Mouse (Mus musculus) layer of hippocampus, adult 11-12 months (tissue): Measurements from ENCODE around the gene Akap8.

ENCODE experiments used
- DNase-seq: peaks from one replicate; pipeline ENCODE4 v3.0.0; 2022; ENCODE audit warnings: low spot score

Gene Akap8

DNA sequence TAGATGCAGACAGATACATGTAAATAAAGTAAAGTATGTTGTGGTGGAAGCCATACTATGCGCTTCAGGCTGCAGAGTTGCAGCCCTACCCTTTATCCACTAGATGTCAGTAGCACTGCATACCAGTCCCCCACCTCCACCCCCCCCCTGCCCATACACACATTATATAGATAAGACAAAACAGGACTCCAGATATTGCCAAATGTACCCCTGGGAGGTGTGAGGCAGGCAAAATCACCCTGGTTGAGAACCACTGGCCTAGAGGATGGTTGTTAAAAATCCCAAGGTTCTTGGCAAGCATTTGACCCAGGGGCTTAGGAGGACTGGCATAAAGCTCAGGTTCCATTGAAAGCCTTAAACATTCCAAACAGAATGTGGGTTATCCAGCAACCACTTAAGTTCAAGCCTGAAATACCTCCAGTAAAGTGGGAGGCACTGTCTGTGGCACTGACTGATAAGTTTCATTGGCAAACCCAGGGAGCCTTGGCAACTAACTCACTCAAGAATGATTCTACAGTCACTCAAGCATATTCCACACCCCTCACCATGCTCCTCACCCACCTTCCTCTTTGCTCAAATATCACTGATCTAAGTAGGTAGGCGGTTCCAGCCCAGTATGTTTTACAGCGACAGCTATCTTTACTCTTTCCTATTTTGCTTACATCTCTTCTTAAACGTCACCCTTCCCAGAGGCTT is 28.1 kb upstream of the Akap8 start:
- DNase-seq: peak; percentile 52

DNA sequence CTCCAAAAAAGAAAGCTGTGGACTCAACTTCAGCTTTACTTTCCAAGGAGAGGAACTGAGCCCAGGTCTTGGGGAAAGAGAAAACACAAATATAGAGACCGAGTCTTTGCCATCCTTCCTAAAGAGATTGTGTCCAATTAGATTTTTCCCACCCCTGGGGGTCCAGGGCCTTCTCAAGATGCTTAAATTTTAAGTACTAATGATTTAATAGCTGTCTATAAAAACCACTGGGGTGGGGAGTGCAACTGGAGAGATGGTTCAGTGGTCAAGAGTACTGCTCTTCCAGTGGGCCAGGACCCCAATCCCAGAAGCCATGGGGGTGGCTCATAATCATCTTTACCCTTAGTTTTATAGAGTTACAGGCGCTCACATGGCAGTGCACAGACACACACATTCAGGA is 27.4 kb upstream of the Akap8 start:
- DNase-seq: no peak

DNA sequence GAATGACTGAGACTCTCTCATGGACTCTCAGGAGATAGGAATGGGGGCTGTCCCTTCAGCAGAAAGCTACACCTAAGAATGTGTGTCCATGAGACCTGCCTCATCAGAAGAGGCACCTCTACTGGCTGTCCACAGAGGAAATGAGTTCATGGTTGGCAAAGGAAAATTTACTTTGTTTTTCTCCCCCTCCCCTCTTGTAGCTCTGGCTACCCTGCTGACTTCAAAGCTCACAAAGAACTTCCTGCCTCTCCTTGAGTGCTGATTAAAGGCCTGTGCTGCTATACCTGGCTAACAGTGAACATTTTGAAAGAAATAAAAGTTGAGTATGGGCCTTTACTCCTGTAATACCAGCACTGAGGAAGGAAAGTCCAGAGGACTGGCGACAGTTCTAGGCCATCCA is 20.1 kb upstream of the Akap8 start:
- no peak for DNase-seq

DNA sequence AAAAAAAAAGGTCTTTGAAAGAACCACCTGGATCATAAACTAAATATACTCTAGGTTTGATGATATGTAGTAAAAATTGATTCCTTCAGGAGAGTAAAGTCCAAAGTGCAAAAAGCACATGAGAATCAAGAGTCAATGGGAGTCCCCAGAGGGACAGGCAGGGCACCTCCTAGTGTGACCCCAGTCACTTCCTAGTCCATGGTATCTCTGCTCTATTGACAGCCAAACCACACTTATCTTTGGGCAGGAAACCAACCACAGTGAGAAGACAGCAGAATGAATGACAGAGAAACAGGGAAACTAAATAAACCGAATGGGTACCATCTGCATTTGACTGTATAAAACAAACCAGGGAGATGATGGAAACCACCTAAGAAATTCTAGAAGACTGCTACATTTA is 19.1 kb upstream of the Akap8 start:
- no peak for DNase-seq

DNA sequence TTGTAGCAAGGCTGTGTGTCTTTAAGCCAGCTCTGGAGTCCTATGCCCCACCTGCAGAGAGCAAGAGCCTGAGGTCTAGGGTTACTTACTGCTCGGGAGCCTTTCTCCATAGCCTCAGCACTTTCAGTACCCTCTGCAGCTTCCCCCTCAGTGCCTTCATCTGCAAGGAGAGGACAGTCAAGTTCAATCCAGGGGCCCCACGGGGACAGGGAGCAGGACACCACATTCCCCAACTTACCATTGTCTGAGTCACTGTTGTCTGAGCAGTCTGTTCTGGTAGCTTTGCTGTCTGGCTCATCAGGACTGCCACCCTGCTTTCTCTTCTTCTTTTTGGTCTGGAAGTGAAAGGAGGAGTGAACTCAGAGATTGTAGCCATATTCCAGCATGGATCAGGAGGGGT is 14.8 kb upstream of the Akap8 start:
- DNase-seq: peak; percentile 45

DNA sequence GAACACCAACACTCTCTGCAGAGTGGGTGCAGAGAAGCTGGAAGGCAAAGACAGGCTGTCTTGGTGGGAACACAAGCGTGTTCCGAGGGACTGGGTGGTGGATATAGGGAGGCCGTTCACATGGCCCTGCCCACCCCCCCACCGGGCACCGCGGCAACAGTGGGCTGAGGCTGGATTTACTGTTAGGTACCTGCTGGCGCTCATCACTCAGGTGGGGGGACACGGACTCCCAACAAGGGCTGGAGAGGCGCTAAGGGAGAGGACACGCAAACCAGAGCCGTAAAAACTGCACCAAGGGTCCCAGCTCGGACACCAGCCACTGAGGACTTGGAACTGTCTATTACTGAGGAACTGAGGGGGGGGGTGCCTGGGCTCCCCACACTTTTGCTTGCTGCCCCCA is 13.9 kb upstream of the Akap8 start:
- no peak for DNase-seq

DNA sequence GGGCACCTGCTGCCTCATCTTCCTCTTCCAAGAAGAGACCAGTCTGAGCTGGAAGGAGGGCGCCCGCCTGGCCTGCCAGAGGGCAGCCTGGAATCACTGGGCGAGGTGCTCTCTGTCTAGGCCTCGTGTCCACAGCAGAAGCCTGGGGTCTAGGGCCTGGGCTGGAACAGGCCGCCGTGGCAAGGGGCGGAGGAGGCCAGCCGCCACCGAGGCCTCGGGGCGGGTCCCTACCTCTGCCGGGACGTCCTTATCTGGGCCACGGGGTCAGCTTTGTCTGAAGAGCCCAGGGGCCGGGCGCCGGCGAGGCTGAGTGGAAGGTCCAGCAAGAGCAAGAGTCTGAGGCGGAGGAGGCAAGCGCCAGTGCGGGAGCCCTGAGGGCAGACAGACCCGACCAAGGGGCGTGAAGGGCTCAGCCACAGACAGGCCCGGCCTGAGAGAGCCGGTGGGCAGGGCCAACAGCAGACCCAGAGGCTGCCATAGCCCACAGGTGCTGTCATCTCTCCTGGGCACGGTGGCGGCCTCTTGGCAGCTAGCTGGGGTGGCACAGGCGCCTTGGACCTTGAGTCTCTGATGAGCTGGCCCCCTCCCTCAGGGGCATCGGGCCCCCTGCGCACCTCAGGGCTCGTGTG is 12.8 kb upstream of the Akap8 start:
- no peak for DNase-seq

DNA sequence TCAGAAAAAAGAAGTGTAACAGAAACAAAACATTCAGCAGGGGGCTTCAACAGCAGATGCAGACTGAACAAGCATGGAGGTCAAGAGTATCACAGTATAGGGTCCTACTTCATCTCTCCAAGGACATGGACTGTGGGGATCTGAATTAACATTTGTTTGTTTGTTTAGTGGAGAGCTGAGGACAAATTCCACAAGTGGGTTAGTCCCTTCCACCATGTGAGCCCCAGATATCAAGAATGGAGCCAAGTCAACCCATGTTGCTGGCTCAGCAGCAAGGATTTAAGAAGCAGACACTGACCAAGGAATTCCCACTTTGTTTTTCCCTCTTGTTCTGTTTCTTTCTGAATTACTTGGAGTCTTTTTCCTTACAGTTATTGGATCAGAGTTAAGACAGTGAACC is 6.5 kb upstream of the Akap8 start:
- no peak for DNase-seq

DNA sequence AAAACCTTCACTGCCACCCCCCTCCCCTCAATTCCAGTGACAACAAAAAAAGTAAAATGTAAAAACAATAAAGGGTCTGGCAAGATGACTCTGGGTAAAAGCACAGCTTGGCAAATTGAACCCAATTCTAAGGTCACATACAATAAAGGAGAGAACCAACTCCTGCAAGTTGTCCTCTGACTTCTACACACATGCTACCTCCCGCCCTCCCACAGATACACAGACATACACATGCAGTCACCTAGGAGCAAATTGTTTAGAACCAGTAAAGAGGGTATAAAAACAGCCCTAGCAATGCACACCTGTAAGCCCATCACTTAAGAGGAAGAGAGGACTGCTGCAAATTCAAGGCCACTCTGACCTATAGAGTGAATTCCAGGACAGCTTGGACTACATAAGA is 1.8 kb upstream of the Akap8 start:
- DNase-seq: no peak

DNA sequence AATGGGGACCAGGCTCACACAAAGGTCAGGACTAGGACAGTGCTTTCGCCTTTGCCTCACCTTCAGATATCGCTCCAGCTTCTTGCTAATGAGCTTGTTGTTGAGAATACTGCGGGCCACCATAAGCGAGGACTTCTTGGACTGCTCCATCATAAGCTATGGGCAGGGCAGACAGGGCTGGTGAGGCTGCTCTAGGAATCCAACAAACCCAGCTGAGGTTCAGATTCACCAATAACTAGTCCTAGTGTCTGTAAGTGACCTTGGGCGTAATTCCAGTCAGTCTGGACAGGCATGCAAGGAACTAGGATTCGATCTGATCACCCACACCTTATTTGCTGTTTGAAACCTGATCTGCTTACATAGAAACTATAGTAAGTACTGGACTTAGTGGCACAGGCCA is 798 bp upstream of the Akap8 start:
- no peak for DNase-seq

DNA sequence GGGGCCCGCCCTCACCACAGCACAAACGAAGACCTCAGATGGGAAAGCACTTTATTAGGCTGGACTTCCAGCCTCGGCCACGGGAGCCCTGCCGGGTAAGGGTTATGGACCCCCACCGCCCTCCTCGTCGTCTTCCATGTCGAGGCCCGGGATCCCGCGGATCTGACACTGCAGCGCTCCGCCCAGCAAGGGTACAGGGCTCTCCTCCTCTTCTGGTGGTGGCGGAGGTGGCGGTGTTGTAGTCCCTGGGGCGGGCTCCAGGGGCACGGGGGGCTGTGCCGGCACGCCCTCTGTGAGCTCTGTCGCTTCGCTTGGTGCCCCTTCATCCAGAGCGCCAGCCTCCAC is 324 bp upstream of the Akap8 start:
- DNase-seq: no peak

DNA sequence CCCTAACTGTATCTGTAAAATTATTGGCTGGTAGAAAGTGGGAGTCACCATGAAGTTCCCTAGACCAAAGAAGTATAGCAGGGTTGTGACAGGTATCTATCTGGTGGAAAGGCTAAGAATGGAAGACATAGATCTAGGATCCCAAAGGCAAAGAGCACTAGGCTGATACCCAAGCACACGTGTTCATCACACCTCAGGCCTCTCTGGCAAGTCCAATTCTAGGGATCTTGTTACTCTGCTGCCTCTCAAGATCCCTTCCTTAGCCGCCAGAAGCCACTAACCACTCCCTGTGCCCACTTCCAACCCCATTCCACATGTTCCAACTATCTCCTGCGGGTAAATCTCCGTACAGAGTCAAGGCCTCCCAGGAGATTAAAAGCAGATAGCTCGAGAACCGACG is 1.1 kb downstream of the Akap8 start:
- no peak for DNase-seq

DNA sequence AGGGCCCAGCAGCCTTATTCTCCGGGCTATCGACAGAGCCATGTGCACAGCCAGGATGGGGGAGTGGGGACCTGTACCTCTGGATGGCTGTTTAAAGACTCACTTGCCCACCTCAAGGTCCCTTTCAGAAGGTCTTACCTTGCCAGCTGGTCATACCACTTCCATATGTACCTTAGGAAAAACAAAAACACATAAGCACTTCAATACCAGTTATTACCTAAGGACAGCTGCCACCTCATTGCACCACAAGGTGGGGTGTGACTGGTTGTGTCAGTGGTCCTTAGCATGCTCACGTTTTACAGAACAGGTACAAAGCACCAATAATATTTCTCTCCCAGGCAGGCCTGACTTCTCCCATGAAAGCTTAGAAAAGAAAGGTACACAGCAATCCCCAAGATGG is 3.3 kb downstream of the Akap8 start:
- no peak for DNase-seq

DNA sequence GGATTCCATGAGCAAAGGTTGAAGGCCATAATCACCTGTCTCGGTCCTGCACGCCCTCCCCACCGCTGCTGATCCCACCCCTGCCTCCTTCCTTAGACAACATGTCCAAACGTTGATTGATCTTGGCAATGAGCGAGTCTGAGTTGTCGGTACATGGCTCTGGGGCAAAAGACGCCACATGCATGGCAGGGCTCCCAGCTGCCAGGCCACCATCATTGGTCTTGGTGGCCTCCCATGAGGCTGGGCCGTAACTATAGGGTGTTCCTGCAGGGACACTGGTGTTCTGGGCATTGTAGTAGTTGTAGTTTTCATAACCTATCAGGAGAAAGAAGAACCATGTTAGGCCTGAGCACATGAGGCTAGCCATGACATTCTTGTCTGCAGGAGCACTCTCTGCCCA is 4.0 kb downstream of the Akap8 start:
- DNase-seq: no peak

DNA sequence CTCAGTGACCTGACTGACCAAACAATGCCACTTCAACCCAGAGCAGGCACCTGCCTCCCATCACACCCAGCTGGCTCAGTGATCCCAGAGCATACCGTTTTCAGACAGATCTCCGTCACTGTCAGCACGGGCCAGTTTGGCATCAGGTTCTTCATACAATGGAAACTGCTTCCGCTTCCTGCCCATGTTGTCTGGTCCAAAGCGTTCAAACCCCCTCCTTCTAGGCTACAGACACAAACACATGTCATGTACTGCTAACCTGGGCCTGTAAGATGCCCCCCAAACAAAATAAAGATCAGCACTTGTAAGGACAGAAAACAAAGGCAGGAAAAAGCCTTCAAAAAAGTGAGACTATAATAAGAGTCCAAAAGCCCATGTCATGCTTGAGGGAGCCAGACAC is 5.5 kb downstream of the Akap8 start:
- DNase-seq: no peak

DNA sequence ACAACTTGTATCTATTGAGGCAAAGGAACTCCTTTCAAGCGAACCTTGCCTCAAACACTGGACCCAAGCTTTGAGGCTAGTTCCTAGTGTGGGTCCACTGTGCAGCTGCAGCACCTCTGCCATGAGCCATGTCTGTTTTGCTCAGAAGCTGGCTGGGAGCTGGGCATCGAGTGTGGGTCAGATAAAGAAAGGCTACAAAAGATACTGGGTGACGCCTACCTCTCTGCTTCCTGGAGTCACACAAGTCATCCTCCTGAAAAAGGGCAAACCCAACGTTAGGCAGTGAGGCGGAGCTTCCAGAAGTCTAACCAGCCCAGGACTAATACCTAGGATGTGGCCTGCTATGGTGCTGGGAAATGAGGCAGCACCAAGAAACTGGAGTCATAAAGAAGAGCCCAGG is 7.1 kb downstream of the Akap8 start:
- no peak for DNase-seq

DNA sequence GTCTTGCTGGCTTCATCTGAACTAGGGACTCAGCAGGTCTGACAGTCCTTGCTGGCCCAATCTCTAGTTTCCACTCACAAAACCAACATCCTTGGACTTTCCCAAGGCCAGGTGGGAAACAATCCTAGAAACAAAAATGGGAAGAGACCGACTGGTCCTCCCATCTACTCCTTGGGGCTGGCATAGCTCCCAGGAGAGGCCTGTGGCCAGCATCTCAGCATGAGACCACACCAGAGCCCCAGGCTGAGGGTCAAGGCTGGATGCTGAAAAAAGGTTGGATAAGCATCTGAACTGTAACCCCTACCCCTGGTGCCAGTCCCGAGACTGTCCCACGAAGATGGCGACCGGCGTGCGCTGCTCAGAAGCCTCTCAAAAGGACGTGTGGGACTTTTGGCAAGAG is 8.2 kb downstream of the Akap8 start:
- DNase-seq: no peak

DNA sequence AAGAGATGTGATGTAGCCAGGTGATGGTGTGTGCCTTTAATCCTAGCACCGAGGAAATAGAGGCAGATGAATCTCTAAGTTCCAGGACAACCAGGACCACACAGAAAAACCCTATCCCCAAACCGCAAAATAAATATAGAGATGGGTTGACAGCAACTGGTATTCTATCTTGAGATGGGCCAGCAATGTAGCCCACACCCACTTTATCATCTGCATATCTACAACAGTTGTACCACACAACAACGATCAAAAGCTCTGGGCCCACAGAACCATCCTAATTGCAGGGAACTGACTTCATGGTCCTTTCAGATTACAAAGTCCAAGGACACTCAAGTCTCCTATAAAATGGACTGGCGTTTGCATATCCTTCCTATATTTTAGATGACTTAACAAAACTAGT is 13.1 kb downstream of the Akap8 start:
- DNase-seq: no peak

DNA sequence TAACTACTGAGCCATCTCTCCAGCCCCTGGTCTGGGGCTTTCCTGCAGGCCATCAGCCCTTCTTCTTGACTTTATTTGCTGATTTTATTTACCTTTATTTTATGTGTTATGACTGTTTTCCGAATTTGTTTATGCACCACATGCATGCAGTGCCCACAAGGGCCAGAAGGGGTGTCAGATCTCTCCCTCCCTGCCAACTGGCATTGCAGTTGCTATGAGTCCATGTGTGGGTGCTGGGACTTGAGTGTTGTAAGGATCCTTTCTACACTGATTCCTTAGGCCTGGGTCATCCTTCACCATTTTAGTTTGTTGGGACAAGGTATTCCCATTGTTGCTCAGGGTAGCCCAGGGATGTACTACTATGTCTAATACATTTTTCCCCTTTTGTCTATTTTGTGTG is 22.9 kb downstream of the Akap8 start:
- DNase-seq: no peak

DNA sequence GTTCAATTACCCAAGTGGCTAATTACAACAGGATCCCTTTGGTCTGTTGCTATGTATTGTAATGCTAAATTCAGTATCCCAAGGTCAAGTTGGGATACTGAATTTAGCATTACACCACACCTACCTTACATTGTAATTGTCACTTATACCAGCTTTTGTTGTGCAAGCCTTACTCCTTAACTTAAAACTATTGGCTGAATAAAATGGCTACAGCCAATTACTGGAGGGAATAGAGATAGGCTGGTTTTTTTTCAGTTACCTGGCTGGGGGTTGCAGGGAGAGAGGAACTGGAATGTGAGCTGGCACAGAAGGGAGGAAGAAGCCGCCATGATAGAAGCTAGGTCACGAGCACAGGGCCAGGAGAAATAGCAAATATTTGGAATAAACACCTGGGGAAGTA is 25.1 kb downstream of the Akap8 start:
- no peak for DNase-seq

DNA sequence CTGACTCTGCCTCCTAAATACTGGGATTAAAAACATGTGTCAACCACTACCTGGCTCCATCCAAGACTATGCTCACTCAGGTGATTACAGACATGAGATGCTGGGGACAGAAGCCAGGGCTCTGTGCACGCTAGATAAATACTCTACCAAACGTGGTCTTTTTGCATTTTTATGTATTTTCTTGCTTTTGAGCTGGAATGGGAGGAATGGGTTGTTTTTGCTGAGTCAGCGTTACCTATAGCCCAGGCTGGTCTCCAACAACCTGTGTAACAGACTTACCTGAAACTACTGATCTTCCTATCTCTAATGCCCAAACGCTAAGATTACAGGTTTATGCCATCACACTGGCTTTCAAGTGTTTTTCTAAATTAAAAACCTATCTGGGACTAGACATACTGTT is 25.9 kb downstream of the Akap8 start:
- no peak for DNase-seq

DNA sequence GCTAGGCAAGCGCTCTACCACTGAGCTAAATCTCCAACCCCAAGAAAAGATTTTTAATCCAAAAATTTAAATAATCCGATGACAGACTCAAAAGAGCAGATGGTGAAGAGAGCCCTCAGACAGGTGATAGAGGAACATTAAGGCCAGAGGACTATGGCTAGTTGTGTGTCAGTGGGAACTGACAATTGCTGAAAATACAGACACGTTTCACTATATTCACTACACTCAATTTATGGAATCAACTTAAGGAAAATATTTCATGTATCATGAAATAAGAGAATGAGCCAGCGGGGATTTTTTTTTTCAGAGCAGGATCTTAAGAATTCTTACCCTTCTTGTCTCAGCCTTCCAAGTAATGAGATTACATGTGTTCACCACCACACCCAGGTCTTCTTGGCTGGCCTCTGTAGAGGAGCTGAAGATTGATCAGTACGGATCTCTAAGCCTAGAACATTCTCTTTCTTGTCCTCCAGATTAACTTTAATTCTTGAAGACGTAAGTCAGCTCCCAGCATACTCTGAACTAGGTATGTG is 35.8 kb downstream of the Akap8 start:
- DNase-seq: no peak

DNA sequence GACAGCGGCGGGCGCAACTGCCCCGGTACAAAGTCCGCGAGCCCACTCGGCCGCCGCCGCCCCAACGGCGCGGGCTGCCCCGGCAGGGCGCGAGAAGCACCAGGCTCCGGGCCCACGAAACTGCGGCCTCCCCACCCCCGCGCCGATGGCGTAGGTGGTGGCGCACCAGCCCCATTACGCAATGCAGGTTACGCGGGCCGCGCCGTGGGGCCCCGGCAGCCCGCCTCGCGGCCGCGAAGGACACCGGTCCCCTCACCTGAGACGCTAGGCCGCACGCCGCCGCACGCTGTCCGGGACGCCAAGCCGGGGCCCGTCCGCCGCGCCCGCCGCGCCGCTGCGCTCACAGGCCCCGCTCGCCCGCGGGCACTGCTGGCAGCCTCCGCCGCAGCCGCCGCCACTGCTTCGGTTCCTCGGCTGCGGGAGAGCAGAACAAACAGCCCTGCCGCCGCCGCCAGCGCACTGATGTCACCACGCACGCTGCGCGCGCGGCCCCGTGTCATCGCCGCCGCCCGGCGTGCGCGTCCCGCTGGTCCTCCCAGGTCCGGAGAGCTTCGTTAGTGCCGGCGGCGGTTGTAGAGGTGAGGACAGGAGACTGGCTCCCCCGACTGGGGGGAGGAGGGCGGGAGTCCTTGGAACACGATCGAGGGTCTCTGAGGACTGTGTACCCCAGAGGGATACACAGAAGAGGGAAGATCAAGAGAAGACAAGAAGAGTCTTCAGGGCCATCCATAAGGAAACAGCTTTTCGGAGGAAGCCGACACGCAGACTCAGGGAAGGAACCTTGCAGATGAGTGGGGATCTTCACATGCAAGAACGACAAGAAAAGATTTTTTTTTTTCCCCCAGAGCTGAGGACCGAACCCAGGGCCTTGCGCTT is 36.5 kb downstream of the Akap8 start, which contains the start of gene Brd4:
Brd4 (minus strand) TSS at position 461 of the 876 bp plus-strand sequence.
- DNase-seq: peak; percentile 91
